In the genomic region with DNA sequence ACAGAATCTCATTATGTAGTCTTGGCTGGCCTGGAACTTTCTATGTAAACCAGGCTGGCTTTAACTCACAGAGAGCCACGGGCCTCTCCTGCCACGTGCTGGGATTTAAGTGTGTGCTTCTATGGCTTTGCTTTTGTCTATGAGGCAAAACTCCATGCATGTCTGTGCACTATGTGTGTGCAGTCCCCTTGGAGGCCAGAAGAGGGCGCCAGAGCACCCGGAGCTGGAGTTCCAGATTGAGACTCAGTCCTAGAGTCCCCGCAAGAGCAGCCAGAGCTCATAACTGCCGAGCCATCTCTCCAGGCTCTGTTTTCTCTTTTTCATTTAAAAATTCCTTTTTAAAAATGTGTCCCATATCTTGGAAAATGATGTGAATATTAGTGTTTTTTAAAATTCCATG, we compare ENCODE assay signal across 10 mouse cellular contexts. TPM values are rescaled to one million over a fixed set of nuclear protein-coding genes. Genes with fewer than 3 reads are reported as not detected.
DNase-seq lines count a peak whose midpoint lies in the region; ATAC-seq and TF ChIP-seq lines count a peak whose summit lies in the region.
"Had no signal": no experiment of that assay in that cellular context is flagged by ENCODE, and none has a peak within 500 bp of the region (broad histone marks: within the 10 kb centered on the region; RNA-seq: fewer than 3 reads in every experiment).

No protein-coding gene starts in this region.

- 84% methylated on average over 6 of the region's 6 CpGs for WGBS in bone marrow, adult 2 months

- peak; percentile 67 for TF ChIP-seq CTCF in layer of hippocampus, adult 2 months (conservative IDR thresholded peaks at IDR 0.05)
- TF ChIP-seq CTCF in bone marrow, adult 2 months (IDR thresholded peaks at IDR 0.05; ENCODE audit: control insufficient read depth, insufficient read depth, low read length), result peak; percentile 49

- ATAC-seq in megakaryocyte, adult 5-6 weeks (ENCODE audit: poor library complexity, severe bottlenecking), result no peak
- no peak for ATAC-seq in activated CD4-positive, CD25-positive, alpha-beta regulatory T cell, adult 4 months

- H3K27ac ChIP-seq in layer of hippocampus, adult 2 months, result no peak overlapping the region
- no peak overlapping the region for H3K27ac ChIP-seq in bone marrow, adult 2 months (ENCODE audit: control insufficient read depth, insufficient read depth, low read depth, low read length, poor library complexity)

- H3K4me1 ChIP-seq in bone marrow, adult 2 months (ENCODE audit: control insufficient read depth, insufficient read depth, low read length), result no peaks in the 10 kb centered on the region; the same call in 1 of the 2 replicates

- TF ChIP-seq POLR2A in bone marrow, adult 2 months (IDR thresholded peaks at IDR 0.05; ENCODE audit: borderline replicate concordance, control insufficient read depth, low read depth, low read length), result no peak

- no peak overlapping the region for H3K4me3 ChIP-seq in layer of hippocampus, adult 2 months
- H3K4me3 ChIP-seq in bone marrow, adult 2 months (replicated peaks; ENCODE audit: control insufficient read depth, low read depth, low read length), result no peak overlapping the region

- DNase-seq in layer of hippocampus, adult 2 months (ENCODE audit: low spot score in 2 of 2), result no peak
- no peak for DNase-seq in layer of hippocampus, postnatal 36 days
- peak; percentile 55 for DNase-seq in 3T3-L1 (ENCODE audit: low read depth, low spot score)
- peak; percentile 74 to 76 for DNase-seq in B cell, adult 2 months
- DNase-seq in ovary, adult 18-20 months (ENCODE audit: low spot score), result no peak
- DNase-seq: cerebellum, adult 8-10 months; lung, postnatal 10 days had no signal

RNA-seq across cellular contexts. Expression of gene Itpr3, which starts 20.8 kb away (rescaled TPM):
- total RNA-seq in layer of hippocampus, adult 2 months (2021), result 1 to 10 TPM; 2.6 to 3.6 TPM
- 1 to 10 TPM; 1.6 to 1.7 TPM for total RNA-seq in layer of hippocampus, postnatal 36 days (2021)
- 10.8 and 12.5 TPM in 2 replicates for polyA plus RNA-seq in bone marrow, adult 2 months (2011; ENCODE audit: insufficient read depth, insufficient read length, low replicate concordance, missing spikeins)
- 5.9 and 6.2 TPM in 2 replicates for total RNA-seq in megakaryocyte, adult 5-6 weeks (2015)
- total RNA-seq in megakaryocyte, adult 5-6 weeks (2017), result 10.9 and 12.2 TPM in 2 replicates
- 1 to 10 TPM; 5.8 to 6.4 TPM for polyA plus RNA-seq in activated CD4-positive, CD25-positive, alpha-beta regulatory T cell, adult 4 months (2017; shearing (Covaris generic))

RNA-seq across cellular contexts. Expression of gene Bak1, which starts 49.1 kb away (rescaled TPM):
- total RNA-seq in layer of hippocampus, adult 2 months (2021), result 10 to 100 TPM; 12.7 to 14.3 TPM
- 10 to 100 TPM; 13.0 to 13.7 TPM for total RNA-seq in layer of hippocampus, postnatal 36 days (2021)
- polyA plus RNA-seq in bone marrow, adult 2 months (2011; ENCODE audit: insufficient read depth, insufficient read length, low replicate concordance, missing spikeins), result 34.2 and 56.8 TPM in 2 replicates
- total RNA-seq in megakaryocyte, adult 5-6 weeks (2015), result 115 and 120 TPM in 2 replicates
- total RNA-seq in megakaryocyte, adult 5-6 weeks (2017), result 70.4 and 71.5 TPM in 2 replicates
- polyA plus RNA-seq in activated CD4-positive, CD25-positive, alpha-beta regulatory T cell, adult 4 months (2017; shearing (Covaris generic)), result 10 to 100 TPM in 1 of 2 experiments, 1 to 10 TPM in 1; 9.8 to 17.6 TPM

RNA-seq across cellular contexts. Expression of gene Uqcc2, which starts 55.8 kb away (rescaled TPM):
- 100 to 1,000 TPM; 182 to 220 TPM for total RNA-seq in layer of hippocampus, adult 2 months (2021)
- total RNA-seq in layer of hippocampus, postnatal 36 days (2021), result 100 to 1,000 TPM; 205 to 207 TPM
- polyA plus RNA-seq in bone marrow, adult 2 months (2011; ENCODE audit: insufficient read depth, insufficient read length, low replicate concordance, missing spikeins), result 53.9 and 105 TPM in 2 replicates
- total RNA-seq in megakaryocyte, adult 5-6 weeks (2015), result 92.0 and 94.4 TPM in 2 replicates
- 88.7 and 110 TPM in 2 replicates for total RNA-seq in megakaryocyte, adult 5-6 weeks (2017)
- 100 to 1,000 TPM; 133 to 145 TPM for polyA plus RNA-seq in activated CD4-positive, CD25-positive, alpha-beta regulatory T cell, adult 4 months (2017; shearing (Covaris generic))

Comparison
In these comparisons a context has a peak if more than half of its experiments do, and no peak if none do; other contexts are left out.
1. DNase-seq: peak in 3T3-L1 (single experiment) and B cell, adult 2 months (2 of 2); none in layer of hippocampus, adult 2 months (0 of 2), layer of hippocampus, postnatal 36 days (0 of 2) and ovary, adult 18-20 months (single experiment).
2. RNA of gene Bak1, which starts 49.1 kb away (total RNA-seq): 70.4 to 120 TPM in megakaryocyte, adult 5-6 weeks; 12.7 to 14.3 TPM in layer of hippocampus, adult 2 months and 13.0 to 13.7 TPM in layer of hippocampus, postnatal 36 days; every median in the first group is over 4 times any median in the second.